Mouse (Mus musculus) mouse embryonic stem cell (cell line): ENCODE data around the gene Hebp1.

Experiments
- in situ Hi-C, 2 experiments: fragments of 300-500 bp; cut with MboI; formaldehyde crosslinking; loops; 1 replicate in 1 of 2; 3 replicates in 1 of 2; pipeline ENCODE4 v1.14.3; 2019 to 2020; ENCODE audit warnings: low sequenced_read_pairs in 2 of 2, low pct_unique_long_range_greater_than_20kb in 1 of 2, mixed read lengths in 1 of 2; ENCODE audit not compliant: unreplicated experiment in 1 of 2

Hebp1 gene

GRCm38 (mm10) chr6:135197921-135198532, at the start of gene Hebp1, which contains the start of gene Fam234b:
TSS of gene Hebp1 (minus strand) at chr6:135198022.
TSS of gene Fam234b (plus strand) at chr6:135197977.
- in situ Hi-C loops = no loop called here

- in situ Hi-C loops = loop anchor here (5.0 to 10.0 kb wide), 2 partner anchors 129 to 132 kb away; no protein-coding TSS in a partner anchor
Observed at GRCm38 (mm10) chr6:135245586-135245985, 47.8 kb upstream of the Hebp1 start.

- in situ Hi-C loops = loop anchor here in 1 of 2 experiments (10.0 kb wide), 1 partner anchor 134 kb away; no protein-coding TSS in a partner anchor
Observed at GRCm38 (mm10) chr6:135240361-135240760, 42.5 kb upstream of the Hebp1 start.

- in situ Hi-C loops = no loop called here
Observed at GRCm38 (mm10) chr6:135238211-135238610, 40.4 kb upstream of the Hebp1 start.

GRCm38 (mm10) chr6:135237326-135237725, 39.5 kb upstream of the Hebp1 start:
- in situ Hi-C loops = no loop called here

GRCm38 (mm10) chr6:135236576-135236975, 38.8 kb upstream of the Hebp1 start:
- in situ Hi-C loops = no loop called here

- in situ Hi-C loops = no loop called here
Observed at GRCm38 (mm10) chr6:135235742-135236141, 37.9 kb upstream of the Hebp1 start.

- in situ Hi-C loops = no loop called here
Observed at GRCm38 (mm10) chr6:135232443-135233182, 34.8 kb upstream of the Hebp1 start.

GRCm38 (mm10) chr6:135230586-135230985, 32.8 kb upstream of the Hebp1 start:
- in situ Hi-C loops = no loop called here

GRCm38 (mm10) chr6:135228465-135228941, 30.7 kb upstream of the Hebp1 start:
- in situ Hi-C loops = no loop called here

GRCm38 (mm10) chr6:135223786-135224416, 26.1 kb upstream of the Hebp1 start:
- in situ Hi-C loops = no loop called here

- in situ Hi-C loops = no loop called here
Observed at GRCm38 (mm10) chr6:135219916-135220315, 22.1 kb upstream of the Hebp1 start.

- in situ Hi-C loops = no loop called here
Observed at GRCm38 (mm10) chr6:135218330-135218729, 20.5 kb upstream of the Hebp1 start.

- in situ Hi-C loops = no loop called here
Observed at GRCm38 (mm10) chr6:135212666-135213065, 14.8 kb upstream of the Hebp1 start.

- in situ Hi-C loops = no loop called here
Observed at GRCm38 (mm10) chr6:135211169-135211568, 13.3 kb upstream of the Hebp1 start.

GRCm38 (mm10) chr6:135206909-135207308, 9.1 kb upstream of the Hebp1 start:
- in situ Hi-C loops = no loop called here

GRCm38 (mm10) chr6:135205802-135206201, 8.0 kb upstream of the Hebp1 start:
- in situ Hi-C loops = no loop called here

- in situ Hi-C loops = no loop called here
Observed at GRCm38 (mm10) chr6:135204869-135205268, 7.0 kb upstream of the Hebp1 start.

GRCm38 (mm10) chr6:135203737-135204136, 5.9 kb upstream of the Hebp1 start:
- in situ Hi-C loops = no loop called here
